9 mouse cellular contexts compared by ENCODE assay signal in the genomic region with DNA sequence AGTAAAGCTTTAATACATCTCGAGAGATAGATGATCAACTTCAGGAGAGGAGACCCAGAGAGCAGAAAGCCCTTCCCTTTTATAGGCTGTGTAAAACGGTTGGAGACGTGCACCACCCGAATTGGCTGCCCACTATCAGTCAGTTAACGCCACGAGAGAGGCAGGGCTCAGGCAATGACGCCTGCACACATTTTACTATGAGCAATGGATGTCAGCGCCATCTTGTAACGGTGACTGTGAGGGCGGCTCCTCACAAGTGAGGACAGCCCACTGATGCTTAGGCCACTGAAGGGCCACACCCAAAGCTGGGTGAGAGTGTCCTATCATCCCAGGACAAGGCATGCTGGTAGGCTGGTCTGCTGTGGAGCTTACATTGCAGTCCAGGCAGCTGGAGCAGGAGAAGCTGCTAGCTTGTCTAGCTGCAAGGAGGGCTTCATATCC. TPM values are rescaled to one million over a fixed set of nuclear protein-coding genes. Genes with fewer than 3 reads are reported as not detected.
DNase-seq lines count a peak whose midpoint lies in the region; ATAC-seq and TF ChIP-seq lines count a peak whose summit lies in the region.
"Had no signal": no experiment of that assay in that cellular context is flagged by ENCODE, and none has a peak within 500 bp of the region (broad histone marks: within the 10 kb centered on the region; RNA-seq: fewer than 3 reads in every experiment).

No protein-coding gene starts in this region.

- 61% methylated on average over 10 of the region's 10 CpGs for WGBS in kidney, postnatal 0 days
- 67% methylated on average over 10 of the region's 10 CpGs for WGBS in intestine, embryonic 14.5 days

- no peak overlapping the region for H3K9ac ChIP-seq in kidney, postnatal 0 days (ENCODE audit: low read depth, low read length)
- H3K9ac ChIP-seq in intestine, embryonic 14.5 days (ENCODE audit: low read length), result no peak overlapping the region

- no peak overlapping the region for H3K4me2 ChIP-seq in kidney, postnatal 0 days (ENCODE audit: low read length)
- H3K4me2 ChIP-seq in intestine, embryonic 14.5 days (ENCODE audit: low read length), result no peak overlapping the region

- peak; percentile 33; the same call in 1 of the 2 replicates for ATAC-seq in kidney, postnatal 0 days (replicated peaks; ENCODE audit: low FRiP score, low read depth)
- ATAC-seq in intestine, embryonic 14.5 days (replicated peaks; ENCODE audit: low FRiP score, low TSS enrichment, low read depth), result peak; percentile 45; the same call in 1 of the 2 replicates
- ATAC-seq in megakaryocyte progenitor cell, adult 5-6 weeks (replicated peaks; ENCODE audit: poor library complexity), result peak; percentile 47

- H3K4me3 ChIP-seq in kidney, postnatal 0 days (replicated peaks; ENCODE audit: low read depth, low read length), result no peak overlapping the region
- no peak overlapping the region for H3K4me3 ChIP-seq in intestine, embryonic 14.5 days (ENCODE audit: low read depth, low read length)
- H3K4me3 ChIP-seq: embryonic facial prominence, embryonic 10.5 days had no signal

- H3K27me3 ChIP-seq in kidney, postnatal 0 days (ENCODE audit: insufficient read depth, low read length), result peaks cover 25% of the 10 kb centered on the region; the same call in 1 of the 2 replicates
- peaks cover 39% of the 10 kb centered on the region for H3K27me3 ChIP-seq in intestine, embryonic 14.5 days (replicated peaks; ENCODE audit: control insufficient read depth, insufficient read depth, low read length)
- H3K27me3 ChIP-seq: CH12.LX had no signal

- H3K9me3 ChIP-seq in kidney, postnatal 0 days (replicated peaks; ENCODE audit: low read length), result no peaks in the 10 kb centered on the region
- no peaks in the 10 kb centered on the region for H3K9me3 ChIP-seq in intestine, embryonic 14.5 days (ENCODE audit: control insufficient read depth, low read length)

- no peaks in the 10 kb centered on the region for H3K36me3 ChIP-seq in kidney, postnatal 0 days (ENCODE audit: insufficient read depth, low read length)
- H3K36me3 ChIP-seq in intestine, embryonic 14.5 days (ENCODE audit: control insufficient read depth, insufficient read depth, low read length), result no peaks in the 10 kb centered on the region
- H3K36me3 ChIP-seq: embryonic facial prominence, embryonic 10.5 days had no signal

- no peak for DNase-seq in kidney, postnatal 0 days (ENCODE audit: low spot score)
- no peak for DNase-seq in kidney, adult 9 months
- peak; percentile 56 for DNase-seq in MN1 (ENCODE audit: low spot score)
- no peak for DNase-seq in intestine, embryonic 14.5 days (ENCODE audit: low spot score)
- no peak for DNase-seq in testis, postnatal 14 days (ENCODE audit: low spot score)
- no peak for DNase-seq in right cerebral cortex, adult 18-20 months

- H3K27ac ChIP-seq in kidney, postnatal 0 days, result no peak overlapping the region
- no peak overlapping the region for H3K27ac ChIP-seq in intestine, embryonic 14.5 days (ENCODE audit: low read depth)
- H3K27ac ChIP-seq: embryonic facial prominence, embryonic 10.5 days had no signal

- TF ChIP-seq CTCF in kidney, postnatal 0 days (IDR thresholded peaks at IDR 0.05; ENCODE audit: low read depth), result no peak

- H3K4me1 ChIP-seq in kidney, postnatal 0 days (replicated peaks; ENCODE audit: insufficient read depth, low read length), result no peaks in the 10 kb centered on the region
- H3K4me1 ChIP-seq in intestine, embryonic 14.5 days (replicated peaks; ENCODE audit: control insufficient read depth, insufficient read depth, low read length), result no peaks in the 10 kb centered on the region

RNA-seq across cellular contexts. Expression of a gene that starts 41.5 kb away (rescaled TPM):
- 45.7 and 47.9 TPM in 2 replicates for polyA plus RNA-seq in kidney, postnatal 0 days (2015; fragmentation: Nextera tagmentation; extraction: Ambion mirVana)
- 31.5 and 31.8 TPM in 2 replicates for polyA plus RNA-seq in intestine, embryonic 14.5 days (2014; fragmentation: Nextera tagmentation; extraction: Ambion mirVana)
- total RNA-seq in megakaryocyte progenitor cell, adult 5-6 weeks (2015), result 30.4 and 31.5 TPM in 2 replicates
- total RNA-seq in megakaryocyte progenitor cell, adult 5-6 weeks (2017), result 6.8 and 8.5 TPM in 2 replicates
